23 mouse cellular contexts compared by ENCODE assay signal in genomic region chr16:23953959-23954260, GRCm38 (mm10). TPM values are rescaled to one million over a fixed set of nuclear protein-coding genes. Genes with fewer than 3 reads are reported as not detected.
A peak's percentile ranks its signal among the peaks of the same experiment; 100 is the strongest.
DNase-seq lines count a peak whose midpoint lies in the region; ATAC-seq and TF ChIP-seq lines count a peak whose summit lies in the region.
"Had no signal": no experiment of that assay in that cellular context is flagged by ENCODE, and none has a peak within 500 bp of the region (broad histone marks: within the 10 kb centered on the region; RNA-seq: fewer than 3 reads in every experiment).

No protein-coding gene starts in this region.

- H3K27ac ChIP-seq in forebrain, embryonic 11.5 days (ENCODE audit: low read depth, low read length) = no peak overlapping the region
- no peak overlapping the region for H3K27ac ChIP-seq in forebrain, embryonic 10.5 days
- H3K27ac ChIP-seq in hindbrain, embryonic 13.5 days = no peak overlapping the region
- no peak overlapping the region for H3K27ac ChIP-seq in hindbrain, postnatal 0 days
- no peak overlapping the region for H3K27ac ChIP-seq in midbrain, embryonic 11.5 days (ENCODE audit: low read depth, low read length)
- H3K27ac ChIP-seq in midbrain, embryonic 10.5 days (replicated peaks) = no peak overlapping the region
- H3K27ac ChIP-seq in midbrain, embryonic 14.5 days (replicated peaks; ENCODE audit: low read depth, low read length) = no peak overlapping the region
- H3K27ac ChIP-seq: embryonic facial prominence, embryonic 15.5 days; heart, embryonic 13.5 days had no signal

- TF ChIP-seq CTCF in hindbrain, postnatal 0 days (IDR thresholded peaks at IDR 0.05; ENCODE audit: low read depth) = no peak

- no peak for DNase-seq in forebrain, embryonic 11.5 days (ENCODE audit: low spot score)
- no peak for DNase-seq in forebrain, embryonic 10.5 days (ENCODE audit: extremely low spot score, low spot score)
- DNase-seq in hindbrain, postnatal 0 days (ENCODE audit: low spot score) = no peak
- DNase-seq in midbrain, embryonic 11.5 days (ENCODE audit: low spot score, missing footprints) = no peak
- DNase-seq in midbrain, embryonic 10.5 days (ENCODE audit: low spot score) = no peak
- DNase-seq in midbrain, embryonic 14.5 days = no peak
- DNase-seq in lung, postnatal 4 days = no peak
- DNase-seq: cerebellum, adult 11 months; gastrocnemius, postnatal 36 days had no signal

- WGBS in forebrain, embryonic 11.5 days = 0% methylated on average over 1 of the region's 1 CpGs
- 17% methylated on average over 1 of the region's 1 CpGs for WGBS in forebrain, embryonic 10.5 days
- 5% methylated on average over 1 of the region's 1 CpGs for WGBS in hindbrain, embryonic 13.5 days
- 4% methylated on average over 1 of the region's 1 CpGs for WGBS in hindbrain, postnatal 0 days
- 4% methylated on average over 1 of the region's 1 CpGs for WGBS in midbrain, embryonic 11.5 days
- WGBS in midbrain, embryonic 10.5 days = 17% methylated on average over 1 of the region's 1 CpGs
- 9% methylated on average over 1 of the region's 1 CpGs for WGBS in midbrain, embryonic 14.5 days

- H3K4me3 ChIP-seq in forebrain, embryonic 11.5 days (ENCODE audit: low read depth, low read length) = no peak overlapping the region
- H3K4me3 ChIP-seq in forebrain, embryonic 10.5 days = no peak overlapping the region
- H3K4me3 ChIP-seq in hindbrain, embryonic 13.5 days = no peak overlapping the region
- H3K4me3 ChIP-seq in hindbrain, postnatal 0 days (ENCODE audit: low read length) = no peak overlapping the region
- H3K4me3 ChIP-seq in midbrain, embryonic 11.5 days (ENCODE audit: low read depth, low read length) = no peak overlapping the region
- H3K4me3 ChIP-seq in midbrain, embryonic 10.5 days = no peak overlapping the region
- H3K4me3 ChIP-seq in midbrain, embryonic 14.5 days (replicated peaks; ENCODE audit: low read depth, low read length) = no peak overlapping the region
- H3K4me3 ChIP-seq: embryonic facial prominence, embryonic 15.5 days; erythroblast, embryonic 14.5 days; heart, embryonic 13.5 days had no signal

- H3K36me3 ChIP-seq in forebrain, embryonic 11.5 days (ENCODE audit: control insufficient read depth, insufficient read depth, low read length) = no peaks in the 10 kb centered on the region
- no peaks in the 10 kb centered on the region for H3K36me3 ChIP-seq in forebrain, embryonic 10.5 days (replicated peaks)
- H3K36me3 ChIP-seq in hindbrain, embryonic 13.5 days = no peaks in the 10 kb centered on the region
- H3K36me3 ChIP-seq in hindbrain, postnatal 0 days (ENCODE audit: insufficient read depth, low read length) = no peaks in the 10 kb centered on the region
- no peaks in the 10 kb centered on the region for H3K36me3 ChIP-seq in midbrain, embryonic 11.5 days (ENCODE audit: control insufficient read depth, insufficient read depth, low read length)
- H3K36me3 ChIP-seq in midbrain, embryonic 10.5 days = no peaks in the 10 kb centered on the region
- no peaks in the 10 kb centered on the region for H3K36me3 ChIP-seq in midbrain, embryonic 14.5 days (ENCODE audit: control insufficient read depth, insufficient read depth, low read length)
- H3K36me3 ChIP-seq: embryonic facial prominence, embryonic 15.5 days; heart, embryonic 13.5 days had no signal

- no peak overlapping the region for H3K9ac ChIP-seq in forebrain, embryonic 11.5 days (ENCODE audit: low read length)
- H3K9ac ChIP-seq in hindbrain, embryonic 13.5 days = no peak overlapping the region
- no peak overlapping the region for H3K9ac ChIP-seq in hindbrain, postnatal 0 days (replicated peaks; ENCODE audit: low read length)
- H3K9ac ChIP-seq in midbrain, embryonic 11.5 days (ENCODE audit: low read length) = no peak overlapping the region
- H3K9ac ChIP-seq in midbrain, embryonic 14.5 days (replicated peaks; ENCODE audit: low read length) = no peak overlapping the region
- H3K9ac ChIP-seq: embryonic facial prominence, embryonic 15.5 days; heart, embryonic 13.5 days had no signal

- no peaks in the 10 kb centered on the region for H3K9me3 ChIP-seq in forebrain, embryonic 11.5 days (ENCODE audit: control insufficient read depth, low read length)
- no peaks in the 10 kb centered on the region for H3K9me3 ChIP-seq in forebrain, embryonic 10.5 days
- no peaks in the 10 kb centered on the region for H3K9me3 ChIP-seq in hindbrain, embryonic 13.5 days
- no peaks in the 10 kb centered on the region for H3K9me3 ChIP-seq in hindbrain, postnatal 0 days (ENCODE audit: low read length)
- no peaks in the 10 kb centered on the region for H3K9me3 ChIP-seq in midbrain, embryonic 11.5 days (ENCODE audit: control insufficient read depth, low read length)
- H3K9me3 ChIP-seq in midbrain, embryonic 10.5 days (replicated peaks) = no peaks in the 10 kb centered on the region
- H3K9me3 ChIP-seq in midbrain, embryonic 14.5 days (ENCODE audit: control insufficient read depth, low read length) = no peaks in the 10 kb centered on the region
- H3K9me3 ChIP-seq: embryonic facial prominence, embryonic 15.5 days; heart, embryonic 13.5 days had no signal

- no peak overlapping the region for H3K4me2 ChIP-seq in forebrain, embryonic 11.5 days (ENCODE audit: low read depth, low read length, severe bottlenecking)
- H3K4me2 ChIP-seq in hindbrain, embryonic 13.5 days = no peak overlapping the region
- H3K4me2 ChIP-seq in hindbrain, postnatal 0 days (ENCODE audit: low read depth, low read length) = no peak overlapping the region
- no peak overlapping the region for H3K4me2 ChIP-seq in midbrain, embryonic 11.5 days
- no peak overlapping the region for H3K4me2 ChIP-seq in midbrain, embryonic 14.5 days (ENCODE audit: low read length)
- H3K4me2 ChIP-seq: embryonic facial prominence, embryonic 15.5 days; heart, embryonic 13.5 days had no signal

- H3K27me3 ChIP-seq in forebrain, embryonic 11.5 days (ENCODE audit: control insufficient read depth, insufficient read depth, low read length) = no peaks in the 10 kb centered on the region
- H3K27me3 ChIP-seq in forebrain, embryonic 10.5 days (ENCODE audit: poor library complexity, severe bottlenecking) = no peaks in the 10 kb centered on the region
- no peaks in the 10 kb centered on the region for H3K27me3 ChIP-seq in hindbrain, embryonic 13.5 days
- no peaks in the 10 kb centered on the region for H3K27me3 ChIP-seq in hindbrain, postnatal 0 days (ENCODE audit: insufficient read depth, low read length)
- H3K27me3 ChIP-seq in midbrain, embryonic 11.5 days (ENCODE audit: control insufficient read depth, insufficient read depth, low read length) = no peaks in the 10 kb centered on the region
- no peaks in the 10 kb centered on the region for H3K27me3 ChIP-seq in midbrain, embryonic 10.5 days (ENCODE audit: low read depth, poor library complexity, severe bottlenecking)
- no peaks in the 10 kb centered on the region for H3K27me3 ChIP-seq in midbrain, embryonic 14.5 days (ENCODE audit: control insufficient read depth, insufficient read depth, low read length)
- H3K27me3 ChIP-seq: embryonic facial prominence, embryonic 15.5 days; heart, embryonic 13.5 days had no signal

- H3K4me1 ChIP-seq in forebrain, embryonic 11.5 days (replicated peaks; ENCODE audit: control insufficient read depth, insufficient read depth, low read length) = 0 out of 2 replicates have a peak, but pooled peaks cover 2% of the 10 kb centered on the region
- peaks cover 5% of the 10 kb centered on the region; the same call in 1 of the 2 replicates for H3K4me1 ChIP-seq in forebrain, embryonic 10.5 days
- no peaks in the 10 kb centered on the region for H3K4me1 ChIP-seq in hindbrain, embryonic 13.5 days (replicated peaks)
- peaks cover 4% of the 10 kb centered on the region; the same call in 1 of the 2 replicates for H3K4me1 ChIP-seq in hindbrain, postnatal 0 days (ENCODE audit: insufficient read depth, low read length)
- no peaks in the 10 kb centered on the region for H3K4me1 ChIP-seq in midbrain, embryonic 11.5 days (ENCODE audit: control insufficient read depth, insufficient read depth, low read length)
- no peaks in the 10 kb centered on the region for H3K4me1 ChIP-seq in midbrain, embryonic 10.5 days
- H3K4me1 ChIP-seq in midbrain, embryonic 14.5 days (ENCODE audit: control insufficient read depth, insufficient read depth, low read length) = no peaks in the 10 kb centered on the region
- H3K4me1 ChIP-seq: embryonic facial prominence, embryonic 15.5 days had no signal

- ATAC-seq in forebrain, embryonic 11.5 days (replicated peaks; ENCODE audit: low FRiP score) = 0 out of 2 replicates have a peak, but pooled peaks have one; percentile 42
- peak; percentile 21; the same call in 1 of the 2 replicates for ATAC-seq in hindbrain, embryonic 13.5 days (ENCODE audit: low FRiP score)
- no peak for ATAC-seq in hindbrain, postnatal 0 days
- peak; percentile 59 for ATAC-seq in midbrain, embryonic 11.5 days (ENCODE audit: low FRiP score)
- 0 out of 2 replicates have a peak, but pooled peaks have one; percentile 3 for ATAC-seq in midbrain, embryonic 14.5 days (ENCODE audit: low FRiP score, low TSS enrichment)
- ATAC-seq: intestine, postnatal 0 days had no signal

RNA-seq across cellular contexts. Expression of gene Rtp2, which starts 21.7 kb away (rescaled TPM):
- polyA plus RNA-seq in forebrain, embryonic 11.5 days (2014; fragmentation: Nextera tagmentation; extraction: Ambion mirVana) = not detected in 2 replicates
- not detected in 2 replicates for polyA plus RNA-seq in forebrain, embryonic 10.5 days (2016; fragmentation: Nextera tagmentation; extraction: Ambion mirVana)
- polyA plus RNA-seq in hindbrain, embryonic 13.5 days (2015; fragmentation: Nextera tagmentation; extraction: Ambion mirVana) = not detected in 2 replicates
- total RNA-seq in hindbrain, postnatal 0 days (2014; rRNA removed) = not detected in 2 replicates
- polyA plus RNA-seq in hindbrain, postnatal 0 days (2015; fragmentation: Nextera tagmentation; extraction: Ambion mirVana) = 0.24 and 0.25 TPM in 2 replicates
- polyA plus RNA-seq in midbrain, embryonic 11.5 days (2014; fragmentation: Nextera tagmentation; extraction: Ambion mirVana) = not detected in 2 replicates
- not detected in 2 replicates for polyA plus RNA-seq in midbrain, embryonic 10.5 days (2016; fragmentation: Nextera tagmentation; extraction: Ambion mirVana)
- polyA plus RNA-seq in midbrain, embryonic 14.5 days (2014; fragmentation: Nextera tagmentation; extraction: Ambion mirVana) = not detected in 2 replicates
- total RNA-seq: adrenal gland, postnatal 10 days; adrenal gland, postnatal 4 days; common myeloid progenitor, adult 5-6 weeks; gastrocnemius, adult 8-10 months; gastrocnemius, postnatal 36 days; heart, postnatal 36 days; MEL had no signal
- polyA plus RNA-seq: embryonic facial prominence, embryonic 11.5 days; erythroblast, embryonic 14.5 days; heart, embryonic 13.5 days; heart, postnatal 0 days; intestine, postnatal 0 days had no signal

RNA-seq across cellular contexts. Expression of gene Gm37419, which starts 34.4 kb away (rescaled TPM):
- not detected in 2 replicates for polyA plus RNA-seq in forebrain, embryonic 11.5 days (2014; fragmentation: Nextera tagmentation; extraction: Ambion mirVana)
- not detected in 2 replicates for polyA plus RNA-seq in forebrain, embryonic 10.5 days (2016; fragmentation: Nextera tagmentation; extraction: Ambion mirVana)
- polyA plus RNA-seq in hindbrain, embryonic 13.5 days (2015; fragmentation: Nextera tagmentation; extraction: Ambion mirVana) = not detected in 2 replicates
- not detected in 2 replicates for total RNA-seq in hindbrain, postnatal 0 days (2014; rRNA removed)
- polyA plus RNA-seq in hindbrain, postnatal 0 days (2015; fragmentation: Nextera tagmentation; extraction: Ambion mirVana) = not detected in 2 replicates
- polyA plus RNA-seq in midbrain, embryonic 11.5 days (2014; fragmentation: Nextera tagmentation; extraction: Ambion mirVana) = not detected in 2 replicates
- not detected in 2 replicates for polyA plus RNA-seq in midbrain, embryonic 10.5 days (2016; fragmentation: Nextera tagmentation; extraction: Ambion mirVana)
- not detected in 2 replicates for polyA plus RNA-seq in midbrain, embryonic 14.5 days (2014; fragmentation: Nextera tagmentation; extraction: Ambion mirVana)
- total RNA-seq: adrenal gland, postnatal 10 days; adrenal gland, postnatal 4 days; common myeloid progenitor, adult 5-6 weeks; gastrocnemius, adult 8-10 months; gastrocnemius, postnatal 36 days; heart, postnatal 36 days; MEL had no signal
- polyA plus RNA-seq: brain, embryonic 14.5 days; embryonic facial prominence, embryonic 11.5 days; embryonic facial prominence, embryonic 15.5 days; erythroblast, embryonic 14.5 days; heart, embryonic 13.5 days; heart, postnatal 0 days; intestine, postnatal 0 days had no signal

RNA-seq across cellular contexts. Expression of gene Bcl6, which starts 34.7 kb away (rescaled TPM):
- 0.12 and 0.24 TPM in 2 replicates for polyA plus RNA-seq in forebrain, embryonic 11.5 days (2014; fragmentation: Nextera tagmentation; extraction: Ambion mirVana)
- 0.14 and 0.25 TPM in 2 replicates for polyA plus RNA-seq in forebrain, embryonic 10.5 days (2016; fragmentation: Nextera tagmentation; extraction: Ambion mirVana)
- polyA plus RNA-seq in hindbrain, embryonic 13.5 days (2015; fragmentation: Nextera tagmentation; extraction: Ambion mirVana) = 0.22 and 0.32 TPM in 2 replicates
- 1.8 and 4.6 TPM in 2 replicates for total RNA-seq in hindbrain, postnatal 0 days (2014; rRNA removed)
- 0.34 and 0.44 TPM in 2 replicates for polyA plus RNA-seq in hindbrain, postnatal 0 days (2015; fragmentation: Nextera tagmentation; extraction: Ambion mirVana)
- 0.11 TPM in 1 of 2 replicates, not detected in the other for polyA plus RNA-seq in midbrain, embryonic 11.5 days (2014; fragmentation: Nextera tagmentation; extraction: Ambion mirVana)
- 0.02 and 0.07 TPM in 2 replicates for polyA plus RNA-seq in midbrain, embryonic 10.5 days (2016; fragmentation: Nextera tagmentation; extraction: Ambion mirVana)
- 0.26 and 0.39 TPM in 2 replicates for polyA plus RNA-seq in midbrain, embryonic 14.5 days (2014; fragmentation: Nextera tagmentation; extraction: Ambion mirVana)
- total RNA-seq: MEL had no signal
